Mouse (Mus musculus) heart, postnatal 25 days (tissue): ENCODE data around the gene Ccdc86. TPM values are rescaled to one million over a fixed set of nuclear protein-coding genes. Genes with fewer than 3 reads are reported as not detected.

Source experiments
- DNase-seq: peaks from one replicate; pipeline ENCODE4 v3.0.0; 2022; ENCODE audit warnings: low spot score
- intact Hi-C: fragments of 180-260 bp; cut with DNase I; formaldehyde crosslinking; loops from one replicate; pipeline ENCODE4 v1.15.1; 2025
- total RNA-seq, 2 experiments: library from RNA; stranded (reverse); gene quantifications; 2 replicates each; pipeline ENCODE4 v1.2.3; 2021

Ccdc86 gene
- 1 to 10 TPM; 5.7 to 6.2 TPM for total RNA-seq

DNA sequence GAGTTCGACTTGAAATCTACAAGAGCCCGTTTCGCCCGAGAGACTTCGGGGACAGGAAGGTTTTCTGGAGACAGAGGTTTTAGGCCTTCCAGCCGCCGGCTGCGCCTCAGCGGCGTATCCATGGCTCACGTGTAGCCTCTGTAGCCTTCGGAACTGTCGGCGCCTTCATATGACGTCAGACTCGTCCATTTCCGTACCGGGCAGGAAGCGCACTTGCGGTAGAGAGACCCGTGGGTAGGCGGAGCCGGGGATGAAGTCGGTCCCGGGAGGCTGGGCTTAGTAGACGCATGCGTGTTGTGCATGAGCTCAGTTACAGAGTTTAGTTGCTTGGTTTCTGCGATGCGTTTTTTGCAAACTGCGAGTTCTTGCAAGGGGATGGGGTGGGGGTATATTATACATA, at the start of gene Ccdc86:
TSS of gene Ccdc86 (minus strand) at position 155 of the 400 bp plus-strand sequence.
- DNase-seq, result peak; percentile 90
- intact Hi-C loops, result loop anchor here (1.0 kb wide), 1 partner anchor 53 kb away; no protein-coding TSS in a partner anchor

GRCm38 (mm10) chr19:10993150-10993549, 44.1 kb upstream of the Ccdc86 start, which contains the start of gene Ms4a15:
TSS of gene Ms4a15 (minus strand) at chr19:10993250.
- no peak for DNase-seq
- intact Hi-C loops, result no loop called here

- intact Hi-C loops, result no loop called here
- no peak for DNase-seq
Measured at GRCm38 (mm10) chr19:10991911-10992310, 42.8 kb upstream of the Ccdc86 start.

DNA sequence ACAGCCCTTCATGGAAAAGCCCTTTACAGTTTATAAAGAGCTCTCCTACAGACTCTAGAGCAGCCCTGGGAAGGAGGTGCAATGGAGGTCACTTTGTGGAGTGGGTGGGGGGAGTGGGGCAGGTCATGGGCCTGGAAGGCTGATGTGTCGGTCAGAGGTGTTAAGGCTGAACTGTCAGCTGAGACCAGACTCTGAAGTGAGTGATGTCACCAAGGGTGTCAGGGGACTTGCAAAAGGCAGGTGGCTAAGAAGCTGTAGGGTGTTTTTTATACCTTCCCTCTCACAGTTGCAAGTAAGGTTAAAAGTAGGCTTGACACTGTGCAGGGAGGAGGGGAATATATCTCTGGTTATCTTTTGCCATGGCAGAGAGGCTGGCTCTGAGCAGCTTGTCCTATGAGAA, 41.7 kb upstream of the Ccdc86 start:
- intact Hi-C loops, result no loop called here
- DNase-seq, result no peak

GRCm38 (mm10) chr19:10988563-10988962, 39.5 kb upstream of the Ccdc86 start:
- DNase-seq, result no peak
- intact Hi-C loops, result no loop called here

DNA sequence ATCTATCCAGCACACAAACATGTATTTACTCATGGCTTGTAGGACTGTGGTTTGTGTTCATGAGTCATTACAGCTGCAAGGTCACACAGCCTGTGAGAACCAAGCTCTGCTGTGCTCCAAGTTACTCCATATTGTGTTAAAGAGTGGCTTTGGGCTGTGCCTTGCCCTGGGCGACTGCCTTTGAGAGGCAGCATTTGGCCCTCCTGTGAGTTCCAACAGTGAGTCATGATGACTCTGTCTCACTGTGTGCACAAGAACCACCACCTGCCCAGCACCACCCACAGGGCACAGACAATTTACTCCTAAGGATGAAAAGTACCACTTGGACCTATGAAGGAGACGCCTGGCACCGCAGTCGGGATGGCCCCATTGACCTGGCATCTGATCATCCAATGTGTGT, 36.8 kb upstream of the Ccdc86 start:
- intact Hi-C loops, result no loop called here
- no peak for DNase-seq

DNA sequence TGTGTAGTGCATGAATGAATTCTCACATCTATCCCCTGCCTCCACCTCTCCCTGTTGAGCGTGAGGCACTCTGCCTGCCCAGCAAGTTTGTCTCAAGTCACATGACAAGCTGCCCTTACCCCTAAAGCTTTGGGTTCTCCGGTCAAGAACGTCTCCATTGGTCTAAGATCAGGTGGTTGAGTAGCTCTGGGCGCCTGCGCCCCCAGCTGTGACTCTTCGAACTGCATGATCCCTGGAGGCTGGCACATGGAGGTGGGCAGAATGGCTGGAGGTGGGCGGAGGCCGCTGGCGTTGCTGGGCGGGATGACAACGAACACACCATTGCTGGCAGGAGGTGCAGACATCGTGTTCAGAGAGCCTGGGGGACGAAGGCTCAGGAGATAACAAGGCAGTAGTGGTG, 35.5 kb upstream of the Ccdc86 start:
- intact Hi-C loops, result no loop called here
- DNase-seq, result no peak

- intact Hi-C loops, result no loop called here
- no peak for DNase-seq
Measured at GRCm38 (mm10) chr19:10983146-10983545, 34.1 kb upstream of the Ccdc86 start.

- intact Hi-C loops, result no loop called here
- no peak for DNase-seq
Measured at GRCm38 (mm10) chr19:10980210-10980609, 31.1 kb upstream of the Ccdc86 start.

DNA sequence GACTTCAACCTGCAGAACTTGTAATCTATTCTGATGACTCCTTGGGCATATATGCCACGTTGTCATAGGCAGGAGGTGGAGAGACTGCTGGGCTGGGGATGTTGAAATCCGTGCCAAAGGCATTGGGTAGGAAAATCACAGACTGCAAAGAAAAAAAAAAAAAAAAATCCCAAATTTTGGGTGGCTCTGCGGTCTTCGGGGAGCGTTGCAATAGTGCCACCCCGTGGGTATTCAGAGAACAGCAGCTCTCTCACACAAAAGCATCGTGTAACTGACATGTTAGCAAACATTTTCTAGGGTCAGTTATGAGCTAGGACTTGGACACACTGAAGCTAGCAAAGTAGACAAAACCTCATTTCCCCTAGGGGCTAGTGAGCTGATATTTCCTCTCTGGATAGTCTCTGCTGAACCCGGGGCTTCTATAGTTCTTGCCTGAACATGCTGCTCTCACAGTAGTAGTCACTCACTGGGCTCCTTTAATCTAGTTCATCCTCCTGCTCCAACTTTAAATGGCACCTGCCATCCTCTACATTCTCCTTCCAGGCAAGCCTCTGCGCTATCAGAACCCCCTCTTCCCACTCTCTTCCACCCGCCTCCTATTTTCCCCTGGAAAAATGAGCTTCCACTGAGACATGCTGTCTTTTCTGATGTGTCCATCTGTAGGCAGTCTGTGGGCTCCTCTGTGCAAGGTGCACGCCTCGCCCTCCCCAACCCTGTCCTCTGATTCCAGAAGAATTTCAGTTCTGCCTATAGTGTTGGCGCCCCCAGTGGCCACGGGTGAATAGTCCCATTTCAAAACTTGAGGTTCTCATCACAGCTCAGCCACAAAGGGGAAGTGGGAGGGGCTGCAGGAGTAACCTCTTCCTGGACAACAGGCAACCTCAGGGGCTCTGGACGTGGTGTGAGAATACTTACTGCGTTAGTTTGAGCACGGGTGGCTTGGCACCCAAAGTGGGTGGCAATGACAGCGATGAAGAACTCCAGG, 30.4 kb upstream of the Ccdc86 start:
- intact Hi-C loops, result loop anchor here (5.0 kb wide), 1 partner anchor 312 kb away; no protein-coding TSS in a partner anchor
- peak; percentile 67 for DNase-seq

DNA sequence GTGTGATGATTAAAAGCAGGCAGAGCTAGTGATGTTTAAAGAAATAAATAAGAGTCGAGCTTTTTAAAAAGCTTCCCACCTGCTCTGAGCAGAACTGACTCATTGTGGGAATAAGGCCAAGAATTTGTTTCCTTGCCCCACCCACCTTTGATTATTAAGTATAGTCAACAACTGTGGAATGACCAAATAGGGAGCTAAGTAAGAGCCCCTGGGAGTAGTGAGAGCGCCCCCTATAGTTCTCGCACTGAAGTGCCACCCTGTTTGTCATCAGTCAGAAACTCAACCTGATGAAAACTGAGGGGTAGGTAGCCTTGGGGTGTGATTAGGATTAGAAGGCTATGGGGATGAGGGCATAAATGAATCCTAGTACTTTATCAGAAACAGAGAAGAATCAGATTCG, 27.3 kb upstream of the Ccdc86 start:
- DNase-seq, result no peak
- intact Hi-C loops, result loop anchor here (5.0 kb wide), 1 partner anchor 309 kb away; no protein-coding TSS in a partner anchor

GRCm38 (mm10) chr19:10975187-10975586, 26.1 kb upstream of the Ccdc86 start:
- intact Hi-C loops, result loop anchor here (5.0 kb wide), 1 partner anchor 308 kb away; no protein-coding TSS in a partner anchor

GRCm38 (mm10) chr19:10974238-10974865, 25.3 kb upstream of the Ccdc86 start, which contains the start of gene Ms4a10:
TSS of gene Ms4a10 (minus strand) at chr19:10974670.
- intact Hi-C loops, result no loop called here
- no peak for DNase-seq

More at GRCm38 (mm10) chr19:10975187-10975586, 26.1 kb upstream of the Ccdc86 start:
- DNase-seq, result no peak

GRCm38 (mm10) chr19:10973187-10973586, 24.1 kb upstream of the Ccdc86 start:
- intact Hi-C loops, result no loop called here
- no peak for DNase-seq

GRCm38 (mm10) chr19:10972660-10973059, 23.6 kb upstream of the Ccdc86 start:
- intact Hi-C loops, result no loop called here
- DNase-seq, result no peak

DNA sequence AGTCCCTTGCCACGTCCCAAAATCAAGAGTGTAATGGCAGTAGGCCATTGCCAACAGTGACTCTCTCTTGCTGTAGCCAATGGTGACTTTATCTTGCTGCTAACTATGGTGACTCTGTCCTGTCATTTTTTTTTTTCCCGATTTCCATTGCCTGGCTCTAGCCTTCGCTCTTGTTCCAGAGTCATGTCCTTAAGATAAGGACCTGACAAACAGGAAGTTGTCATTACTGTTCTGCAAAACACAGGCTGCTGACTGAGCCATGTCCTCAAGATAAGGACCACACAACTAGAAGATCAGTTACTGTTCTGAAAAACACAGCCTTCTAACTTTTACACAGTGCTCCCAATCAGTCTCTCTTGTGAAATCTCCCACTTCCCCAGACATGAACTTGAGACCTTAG, 21.4 kb upstream of the Ccdc86 start:
- intact Hi-C loops, result no loop called here
- DNase-seq, result no peak

- no peak for DNase-seq
- intact Hi-C loops, result no loop called here
Measured at GRCm38 (mm10) chr19:10968578-10968977, 19.5 kb upstream of the Ccdc86 start.

DNA sequence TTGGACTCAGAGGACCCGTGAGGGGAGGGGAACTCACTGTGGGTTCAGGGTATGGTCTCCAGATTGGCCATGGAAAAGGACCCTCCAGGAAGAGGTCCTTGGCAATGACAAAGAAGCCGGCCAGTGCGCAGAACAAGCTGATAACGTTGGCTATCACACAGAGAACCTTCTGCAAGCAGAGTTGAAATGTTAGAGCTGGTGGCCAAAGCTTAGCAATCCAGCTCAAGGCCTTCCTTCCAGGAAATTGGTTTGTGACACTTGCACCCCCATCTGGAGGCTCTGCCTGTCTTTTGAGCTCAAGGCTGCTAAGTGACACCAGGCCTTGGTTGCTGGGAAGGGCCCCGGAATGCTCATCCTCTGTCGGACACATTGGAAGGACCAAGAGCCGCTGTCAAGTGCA, 16.7 kb upstream of the Ccdc86 start:
- intact Hi-C loops, result no loop called here
- DNase-seq, result no peak

GRCm38 (mm10) chr19:10959978-10960346, 10.9 kb upstream of the Ccdc86 start:
- intact Hi-C loops, result loop anchor here (2.0 to 5.0 kb wide), 5 partner anchors 51 to 295 kb away; partner anchors contain the start of genes Pga5 and Slc15a3

More at GRCm38 (mm10) chr19:10959978-10960346, 10.9 kb upstream of the Ccdc86 start:
- no peak for DNase-seq
